Mouse (Mus musculus) kidney, adult 9 months (tissue): ENCODE results near the gene Fam166a.
"Not testable (repeated sequence)": the region's sequence is repeated elsewhere in the genome, so short reads cannot be mapped to it uniquely, and the experiment has no call there.

Source experiments
- DNase-seq: peaks from one replicate; pipeline ENCODE4 v3.0.0; 2022

Fam166a gene

GRCm38 (mm10) chr2:25246183-25247072 lies 27.9 kb downstream of the Fam166a start, which contains the start of gene AL732309.1:
Gene AL732309.1, minus strand, starts transcription at chr2:25246863.
- peak; percentile 60 for DNase-seq

- DNase-seq: peak; percentile 51
Observed at GRCm38 (mm10) chr2:25252331-25252730, 33.8 kb downstream of the Fam166a start.

GRCm38 (mm10) chr2:25255284-25255779 lies 36.8 kb downstream of the Fam166a start, which contains the start of gene Tmem203:
Gene Tmem203, plus strand, starts transcription at chr2:25255439.
- DNase-seq: peak; percentile 87

GRCm38 (mm10) chr2:25256443-25257109 lies 38.0 kb downstream of the Fam166a start:
- DNase-seq: peak; percentile 64

- DNase-seq: not testable (repeated sequence)
Observed at GRCm38 (mm10) chr2:25257250-25257649, 38.7 kb downstream of the Fam166a start.

GRCm38 (mm10) chr2:25258887-25259286 lies 40.3 kb downstream of the Fam166a start:
- DNase-seq: no peak

GRCm38 (mm10) chr2:25261870-25262269 lies 43.3 kb downstream of the Fam166a start:
- DNase-seq: no peak

- DNase-seq: peak; percentile 99
Observed at GRCm38 (mm10) chr2:25262291-25262767, 43.8 kb downstream of the Fam166a start, which contains the start of gene Tprn. Gene Tprn, plus strand, starts transcription at chr2:25262618.

- DNase-seq: peak; percentile 40
Observed at GRCm38 (mm10) chr2:25262795-25263622, 44.5 kb downstream of the Fam166a start.

- no peak for DNase-seq
Observed at GRCm38 (mm10) chr2:25263623-25264285, 45.2 kb downstream of the Fam166a start.

- DNase-seq: no peak
Observed at GRCm38 (mm10) chr2:25264286-25264660, 45.7 kb downstream of the Fam166a start.

- peak; percentile 94 for DNase-seq
Observed at GRCm38 (mm10) chr2:25264851-25265250, 46.3 kb downstream of the Fam166a start.

- peak; percentile 61 for DNase-seq
Observed at GRCm38 (mm10) chr2:25265897-25266656, 47.5 kb downstream of the Fam166a start.

GRCm38 (mm10) chr2:25266720-25267119 lies 48.2 kb downstream of the Fam166a start:
- DNase-seq: peak; percentile 79

- no peak for DNase-seq
Observed at GRCm38 (mm10) chr2:25267241-25267640, 48.7 kb downstream of the Fam166a start.

- DNase-seq: no peak
Observed at GRCm38 (mm10) chr2:25267746-25268309, 49.3 kb downstream of the Fam166a start.
